8 mouse cellular contexts compared by ENCODE assay signal in the genomic region with DNA sequence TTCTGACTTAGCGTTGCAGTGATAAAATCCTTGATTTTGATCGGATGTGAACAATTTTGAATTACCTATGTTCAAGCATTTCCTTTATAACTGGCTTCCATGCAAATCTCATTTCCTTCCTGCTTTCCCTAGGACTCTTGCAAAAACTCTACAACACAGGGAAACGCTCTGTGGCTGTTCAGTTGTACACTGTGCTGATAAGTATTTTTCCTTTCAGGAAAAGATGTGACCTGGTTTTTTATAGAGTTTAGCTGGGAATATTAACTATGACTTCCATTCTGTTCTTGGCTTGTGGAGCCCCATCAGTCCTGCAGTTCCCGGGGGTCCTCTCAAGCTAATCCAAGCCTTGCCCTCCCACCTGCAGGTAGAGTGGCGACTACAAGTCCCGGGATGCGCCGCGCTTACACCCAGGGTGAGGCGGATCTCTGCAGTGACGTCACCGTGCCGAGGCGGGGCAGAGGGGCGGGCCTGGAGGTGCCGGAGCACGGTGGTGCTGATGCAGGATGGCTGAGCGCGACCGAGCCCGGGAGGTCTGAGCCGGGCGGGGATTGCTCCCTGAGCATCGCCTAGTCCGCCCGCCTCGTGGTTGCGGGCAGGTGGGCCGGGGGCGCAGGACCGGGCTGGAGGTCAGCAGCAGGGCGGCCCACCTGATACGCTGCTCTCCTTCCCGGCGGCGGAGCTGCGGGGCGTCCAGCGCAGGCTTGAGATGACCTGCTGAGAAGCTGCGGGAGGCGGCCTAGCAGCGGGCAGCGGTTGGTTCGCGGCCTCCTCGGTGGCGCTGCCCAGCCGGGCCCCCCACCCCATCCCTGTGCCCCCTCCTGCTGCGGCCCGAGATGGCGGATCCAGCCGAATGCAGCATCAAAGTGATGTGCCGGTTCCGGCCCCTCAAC. TPM values are rescaled to one million over a fixed set of nuclear protein-coding genes. Genes with fewer than 3 reads are reported as not detected.
DNase-seq lines count a peak whose midpoint lies in the region; TF ChIP-seq lines count a peak whose summit lies in the region.

A gene (plus strand): TSS at position 470 of the 890 bp plus-strand sequence.

- intact Hi-C loops in gastrocnemius, postnatal 14 days (cut with DNase I; ENCODE audit: low total_unique reads), result no loop called here
- intact Hi-C loops in left cerebral cortex, adult 2 months (cut with DNase I), result no loop called here

- TF ChIP-seq CTCF in left cerebral cortex, adult 2 months (IDR thresholded peaks at IDR 0.05), result peak; percentile 3; the same call in 1 of the 2 replicates

- DNase-seq in adrenal gland, adult 18-20 months (ENCODE audit: low spot score in 2 of 2), result peak; percentile 75 to 82
- peak; percentile 93 for DNase-seq in embryo, embryonic 10.5 days (ENCODE audit: low spot score)
- DNase-seq in gastrocnemius, postnatal 14 days, result peak; percentile 78
- peak; percentile 93 for DNase-seq in induced T-regulatory cell, adult 2 months (ENCODE audit: low read depth)
- DNase-seq in left cerebral cortex, adult 2 months (ENCODE audit: extremely low spot score in 1 of 2, low spot score in 2 of 2), result peak; percentile 93 to 94
- peak; percentile 81 to 83 for DNase-seq in lung, postnatal 4 days
- peak; percentile 76 for DNase-seq in retina, postnatal 7 days (ENCODE audit: low read depth, low spot score)
- DNase-seq in thymus, postnatal 4 days, result peak; percentile 95

- peak within 1 kb of the TSS; percentile 93 for H3K27ac ChIP-seq in left cerebral cortex, adult 2 months

- H3K4me3 ChIP-seq in left cerebral cortex, adult 2 months, result peak within 1 kb of the TSS; percentile 91

RNA-seq across cellular contexts. Expression of the gene that starts here (rescaled TPM):
- total RNA-seq in adrenal gland, adult 18-20 months (2021), result 1 to 10 TPM; 6.6 to 7.3 TPM
- under 1 TPM; 0.27 to 0.40 TPM for total RNA-seq in gastrocnemius, postnatal 14 days (2021)
- 100 to 1,000 TPM; 567 to 594 TPM for total RNA-seq in left cerebral cortex, adult 2 months (2021)

Comparison
In these comparisons a context has a peak if more than half of its experiments do, and no peak if none do; other contexts are left out.
1. Peak in every context shown above with its lines: DNase-seq, H3K4me3 ChIP-seq and H3K27ac ChIP-seq.
2. RNA of the gene that starts here (total RNA-seq): 567 to 594 TPM in left cerebral cortex, adult 2 months; 6.6 to 7.3 TPM in adrenal gland, adult 18-20 months and 0.27 to 0.40 TPM in gastrocnemius, postnatal 14 days; every median in the first group is over 10 times any median in the second.
3. Peak in DNase-seq in gastrocnemius, postnatal 14 days; RNA of the gene not detected or under 1 TPM.